Mouse (Mus musculus) spleen, adult 12 weeks (tissue): ENCODE results near the gene Cd300c2.
"Not testable (repeated sequence)": the region's sequence is repeated elsewhere in the genome, so short reads cannot be mapped to it uniquely, and the experiment has no call there.

Experiments
- DNase-seq: peaks from one replicate; pipeline ENCODE4 v3.0.0; 2022; ENCODE audit warnings: low spot score

Cd300c2 gene

DNA sequence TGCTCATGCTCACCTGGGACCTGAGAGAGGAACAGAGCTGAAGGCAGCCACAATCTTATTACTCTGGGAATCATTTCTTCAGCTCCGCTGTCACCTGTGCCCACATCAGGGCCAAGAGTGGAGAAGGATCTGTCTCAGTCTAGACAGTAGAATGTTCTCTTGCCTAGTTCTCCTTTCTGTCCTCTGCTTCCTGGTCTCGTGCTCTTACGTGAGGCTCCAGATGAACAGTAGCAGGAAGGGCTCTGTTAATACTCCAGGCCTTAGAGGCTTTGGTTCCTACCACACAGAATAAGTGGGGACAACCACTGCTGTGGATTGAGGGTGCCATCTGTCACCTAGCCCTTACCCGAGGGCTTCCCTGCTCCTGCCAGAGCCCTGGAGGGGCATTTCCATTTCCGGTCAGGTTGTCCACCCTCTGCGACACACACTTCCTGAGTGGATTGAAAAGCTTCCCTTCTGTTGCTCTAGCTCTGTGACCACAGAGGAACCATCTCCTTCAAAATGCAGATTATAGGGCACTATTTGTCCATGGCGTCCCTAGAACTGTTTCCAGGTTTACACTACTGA, at the start of gene Cd300c2:
Gene Cd300c2, minus strand, starts transcription at position 407 of the 567 bp plus-strand sequence.
- DNase-seq: no peak

- no peak for DNase-seq
Observed at GRCm38 (mm10) chr11:115049282-115049895, 47.7 kb upstream of the Cd300c2 start.

DNA sequence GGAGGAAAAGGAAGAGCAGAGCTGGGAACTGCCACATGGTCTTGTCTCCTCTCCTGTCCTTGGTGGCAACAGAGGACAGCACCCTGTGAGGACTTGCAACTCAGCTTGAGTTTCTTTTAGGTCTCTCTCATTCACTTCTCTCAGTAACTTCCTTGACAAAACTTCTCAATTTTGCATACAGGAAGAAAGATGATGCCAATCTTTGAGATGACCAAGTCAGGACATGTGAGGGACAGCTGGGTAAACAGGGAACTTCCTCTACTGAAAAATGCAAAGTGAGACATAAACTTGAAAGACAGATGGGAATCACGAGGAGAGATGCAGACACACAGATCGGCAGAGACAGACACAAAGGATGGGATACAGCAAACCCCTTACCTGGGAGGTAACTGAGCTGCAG, 46.6 kb upstream of the Cd300c2 start, which contains the start of gene Cd300ld3:
Gene Cd300ld3, minus strand, starts transcription at position 151 of the 400 bp plus-strand sequence.
- DNase-seq: no peak

- DNase-seq: not testable (repeated sequence)
Observed at GRCm38 (mm10) chr11:115037669-115038068, 36.0 kb upstream of the Cd300c2 start, which contains the start of gene Cd300ld5. Gene Cd300ld5, minus strand, starts transcription at chr11:115037769.

- DNase-seq: not testable (repeated sequence)
Observed at GRCm38 (mm10) chr11:115026912-115027311, 25.2 kb upstream of the Cd300c2 start, which contains the start of gene Cd300ld4. Gene Cd300ld4, minus strand, starts transcription at chr11:115027012.

- DNase-seq: not testable (repeated sequence)
Observed at GRCm38 (mm10) chr11:115016093-115016492, 14.4 kb upstream of the Cd300c2 start, which contains the start of gene Cd300ld2. Gene Cd300ld2, minus strand, starts transcription at chr11:115016193.

DNA sequence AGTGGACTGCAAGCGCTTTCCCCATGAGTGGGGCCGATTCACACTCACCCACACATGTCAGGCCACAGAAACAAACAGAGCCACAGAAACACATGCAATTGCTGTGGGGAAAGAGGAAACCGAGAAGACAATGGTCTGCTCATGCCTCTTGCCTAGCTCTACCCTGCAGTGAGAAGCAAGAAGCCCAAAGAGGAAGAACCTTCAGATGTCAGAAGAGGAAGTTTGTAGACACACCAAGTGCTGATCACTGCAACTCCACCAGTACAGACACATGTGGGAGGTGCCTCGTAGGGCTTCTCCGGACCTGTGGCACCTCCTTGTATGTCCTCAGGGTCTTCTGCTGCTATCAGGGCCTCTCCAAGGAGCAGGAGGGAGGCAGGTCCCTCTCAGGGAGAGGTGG, 2.4 kb upstream of the Cd300c2 start:
- DNase-seq: no peak

DNA sequence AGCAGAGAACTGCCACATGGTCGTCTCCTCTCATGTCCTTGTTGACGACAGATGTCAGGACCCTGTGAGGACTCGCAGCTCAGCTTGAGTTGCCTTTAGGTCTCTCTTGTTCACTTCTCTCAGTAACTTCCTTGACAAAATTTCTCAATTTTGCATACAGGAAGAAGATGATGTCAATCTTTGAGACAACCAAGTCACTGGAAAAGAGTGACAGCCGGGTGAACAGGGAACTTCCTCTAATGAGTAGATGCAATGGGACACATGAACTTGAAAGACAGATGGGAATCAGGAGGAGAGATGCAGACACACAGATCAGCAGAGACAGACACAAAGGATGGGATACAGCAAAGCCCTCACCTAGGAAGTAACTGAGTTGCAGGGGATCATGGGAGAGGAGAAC, 11.9 kb downstream of the Cd300c2 start, which contains the start of gene Cd300ld:
Gene Cd300ld, minus strand, starts transcription at position 130 of the 400 bp plus-strand sequence.
- DNase-seq: no peak

DNA sequence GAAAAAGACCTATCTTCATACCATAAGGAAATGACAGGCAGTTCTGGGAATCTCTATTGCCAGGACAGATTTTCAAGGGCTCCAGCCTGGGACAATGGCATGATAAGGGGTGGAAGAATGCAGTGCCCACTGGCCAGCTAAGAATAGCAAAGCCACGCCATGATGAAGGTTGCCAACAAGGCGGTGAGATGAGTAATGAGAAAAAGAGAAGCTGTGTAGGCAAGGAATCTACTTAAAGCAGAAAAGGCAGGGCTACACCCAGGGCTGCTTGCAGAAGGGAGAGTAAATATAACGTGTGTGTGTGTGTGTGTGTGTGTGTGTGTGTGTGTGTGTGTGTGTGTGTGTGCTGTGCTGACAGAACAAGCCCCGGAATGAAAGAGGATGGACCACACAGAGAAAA, 19.8 kb downstream of the Cd300c2 start:
- no peak for DNase-seq

DNA sequence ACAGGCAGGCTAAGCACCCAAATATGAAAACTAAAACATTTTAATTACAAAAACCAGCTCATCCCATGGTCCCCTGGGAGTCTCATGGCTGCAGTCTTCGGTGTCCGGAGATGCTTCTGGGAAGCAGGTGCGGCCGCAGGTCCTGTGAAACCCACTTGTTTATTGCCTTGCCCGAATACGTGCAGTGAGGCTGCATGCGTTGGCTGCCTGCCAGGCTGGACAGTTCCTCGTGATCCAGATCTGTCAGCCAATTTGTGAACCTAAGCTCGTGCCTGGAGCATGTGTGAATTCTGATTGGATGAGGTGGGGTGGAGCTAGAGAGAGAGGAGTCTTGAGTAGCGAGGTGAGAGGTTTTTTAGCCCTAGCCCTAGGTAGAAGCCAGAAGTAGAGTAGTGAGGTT, 29.0 kb downstream of the Cd300c2 start:
- no peak for DNase-seq

DNA sequence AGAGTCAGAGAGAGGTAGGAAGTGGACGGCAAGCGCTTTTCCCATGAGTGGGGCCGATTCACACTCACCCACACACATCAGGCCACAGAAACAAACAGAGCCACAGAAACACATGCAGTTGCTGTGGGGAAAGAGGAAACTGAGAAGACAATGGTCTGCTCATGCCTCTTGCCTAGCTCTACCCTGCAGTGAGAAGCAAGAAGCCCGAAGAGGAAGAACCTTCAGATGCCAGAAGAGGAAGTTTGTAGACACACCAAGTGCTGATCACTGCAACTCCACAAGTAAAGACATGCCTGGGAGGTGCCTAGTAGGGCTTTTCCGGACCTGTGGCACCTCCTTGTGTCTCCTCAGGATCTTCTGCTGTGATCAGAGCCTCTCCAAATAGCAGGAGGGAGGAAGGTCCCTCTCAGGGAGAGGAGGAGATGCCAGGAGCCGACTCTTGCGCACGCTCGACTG, 32.9 kb downstream of the Cd300c2 start, which contains the start of gene Cd300c:
Gene Cd300c, minus strand, starts transcription at position 406 of the 456 bp plus-strand sequence.
- DNase-seq: no peak

- no peak for DNase-seq
Observed at GRCm38 (mm10) chr11:114965182-114965828, 36.4 kb downstream of the Cd300c2 start.

GRCm38 (mm10) chr11:114960369-114960768, 41.3 kb downstream of the Cd300c2 start:
- no peak for DNase-seq
